Mouse (Mus musculus) neutrophil, adult 5-6 weeks (primary cell): ENCODE data around the gene Nkd1. TPM values are rescaled to one million over a fixed set of nuclear protein-coding genes. Genes with fewer than 3 reads are reported as not detected.
A peak's percentile ranks its signal among the peaks of the same experiment; 100 is the strongest.

Source experiments
- ATAC-seq: fragments of 151-379, 151-347 bp; 2 replicates; pipeline ENCODE4 v1.8.0; 2017; ENCODE audit warnings: mild to moderate bottlenecking, moderate TSS enrichment; ENCODE audit not compliant: insufficient number of reproducible peaks, poor library complexity, low FRiP score, severe bottlenecking; ENCODE audit errors: extremely low read depth
- total RNA-seq: library from RNA; stranded (forward); fragments of 200-1000 nt; gene quantifications from 2 replicates; pipeline ENCODE4 v1.2.3, GENCODE M21; 2017

The Nkd1 gene
- total RNA-seq, 1 experiment from 2014 or later, result not detected

DNA sequence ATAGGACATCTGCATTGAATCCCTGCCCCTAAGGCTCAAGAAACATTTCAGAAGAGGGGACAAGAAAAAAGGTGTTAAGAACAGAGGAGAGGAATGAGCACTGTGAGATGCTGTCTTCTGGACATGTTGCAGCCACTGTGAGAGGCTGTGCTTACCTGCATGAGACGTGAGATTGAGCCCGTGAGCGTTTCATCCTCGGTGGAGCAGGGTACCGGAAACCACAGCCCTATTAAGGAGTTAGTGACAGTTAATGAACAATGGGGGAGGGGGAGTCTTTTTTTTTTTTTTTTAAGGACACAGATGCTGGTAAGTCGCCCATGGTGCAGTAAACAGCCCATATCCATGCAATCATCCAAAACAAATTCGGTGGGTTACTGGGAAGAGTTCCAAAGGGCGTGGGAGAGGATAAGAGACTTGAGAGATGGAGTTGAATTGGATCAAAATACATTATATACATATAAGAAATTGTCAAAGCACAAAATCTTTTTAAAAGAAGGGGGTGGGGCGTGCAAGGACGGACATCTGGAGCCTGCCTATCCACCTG is 82.4 kb downstream of the Nkd1 start:
- ATAC-seq, result no peak

DNA sequence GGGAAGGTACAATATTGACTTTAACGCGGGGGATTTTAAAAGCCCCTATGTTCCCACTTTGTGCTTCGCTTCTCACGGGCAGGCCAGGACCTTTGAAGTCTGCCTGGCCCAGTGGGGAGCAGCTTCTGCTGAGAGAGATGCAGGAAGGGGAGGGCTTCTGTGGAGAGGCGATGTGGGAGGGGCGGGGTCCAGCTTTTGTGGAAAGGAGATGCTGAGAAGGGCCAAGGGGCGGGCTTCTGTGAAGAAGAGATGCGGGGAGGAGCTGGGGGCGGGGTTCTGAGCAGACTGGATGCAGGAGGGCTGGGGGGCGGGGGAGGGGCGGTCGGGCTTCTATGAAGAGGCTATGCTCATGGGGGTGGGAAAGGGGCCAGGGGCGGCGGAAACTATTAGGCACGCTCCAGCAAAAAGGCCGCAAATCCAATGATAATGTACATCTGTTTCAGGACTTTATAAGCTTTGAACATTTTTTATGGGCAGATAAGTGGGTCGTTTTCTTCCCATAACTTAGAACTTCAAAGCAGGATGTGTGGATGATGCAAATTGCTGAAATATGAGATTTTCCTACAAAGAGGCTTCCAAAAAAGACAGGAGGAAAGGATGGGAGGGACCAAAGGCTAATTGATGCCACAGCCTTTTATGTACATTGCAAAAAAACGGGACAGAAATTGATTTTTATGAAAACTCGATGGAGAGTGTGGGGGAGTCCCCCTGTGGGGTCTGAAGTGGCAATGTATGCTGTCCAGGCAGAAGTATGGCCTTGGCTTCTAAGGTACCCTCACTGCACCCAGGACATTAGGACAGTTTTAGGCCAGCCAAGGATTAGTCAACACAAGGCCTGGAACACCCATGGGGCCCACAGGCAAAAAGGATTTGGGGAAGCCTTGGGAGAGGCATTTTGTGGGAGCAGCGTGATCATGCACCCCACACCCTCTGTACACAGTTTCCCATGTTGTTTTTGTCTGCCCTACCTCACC is 83.2 kb downstream of the Nkd1 start:
- ATAC-seq, result no peak

- no peak for ATAC-seq
Measured at GRCm38 (mm10) chr8:88605361-88606040, 84.3 kb downstream of the Nkd1 start.

GRCm38 (mm10) chr8:88609036-88609435 is 87.9 kb downstream of the Nkd1 start:
- ATAC-seq, result no peak

DNA sequence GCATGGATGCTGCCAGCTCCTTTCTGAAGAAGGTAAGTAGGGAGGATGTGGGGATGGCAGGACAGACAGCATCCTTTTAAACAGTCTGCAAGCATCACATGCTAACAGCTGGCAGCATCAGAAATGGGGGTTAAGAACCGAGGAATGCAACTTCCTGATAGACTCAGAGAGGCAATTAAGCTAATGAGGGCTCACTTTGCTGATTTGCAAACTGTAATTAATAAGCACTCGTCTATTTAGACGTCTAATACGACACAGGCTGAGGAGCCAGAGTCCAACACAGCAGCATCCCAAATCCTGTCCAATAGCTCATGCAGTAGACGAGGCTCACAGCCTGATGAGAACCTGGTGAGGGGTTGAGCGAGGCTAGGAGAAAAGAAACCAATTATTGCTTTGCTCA is 89.1 kb downstream of the Nkd1 start:
- no peak for ATAC-seq

- ATAC-seq, result no peak
Measured at GRCm38 (mm10) chr8:88614981-88615380, 93.8 kb downstream of the Nkd1 start.

- no peak for ATAC-seq
Measured at GRCm38 (mm10) chr8:88618612-88619011, 97.5 kb downstream of the Nkd1 start.

DNA sequence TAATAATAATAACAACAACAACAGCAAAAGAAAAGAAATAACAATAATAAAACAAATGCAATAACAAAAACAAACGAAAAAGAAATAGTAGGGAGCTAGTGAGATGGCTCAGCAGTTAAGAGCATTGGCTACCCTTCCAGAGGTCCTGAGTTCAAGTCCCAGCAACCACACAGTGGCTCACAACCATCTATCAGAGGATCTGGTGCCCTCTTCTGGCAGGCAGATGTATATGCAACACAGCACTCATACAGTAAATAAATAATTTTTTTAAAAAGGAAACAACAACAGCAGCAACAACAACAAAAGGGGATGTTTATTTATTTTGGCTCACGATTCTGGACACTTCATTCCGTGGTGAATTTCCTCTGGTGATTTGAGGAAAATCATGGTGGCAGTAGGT is 98.4 kb downstream of the Nkd1 start:
- ATAC-seq, result no peak

- no peak for ATAC-seq
Measured at GRCm38 (mm10) chr8:88620931-88621330, 99.8 kb downstream of the Nkd1 start.

DNA sequence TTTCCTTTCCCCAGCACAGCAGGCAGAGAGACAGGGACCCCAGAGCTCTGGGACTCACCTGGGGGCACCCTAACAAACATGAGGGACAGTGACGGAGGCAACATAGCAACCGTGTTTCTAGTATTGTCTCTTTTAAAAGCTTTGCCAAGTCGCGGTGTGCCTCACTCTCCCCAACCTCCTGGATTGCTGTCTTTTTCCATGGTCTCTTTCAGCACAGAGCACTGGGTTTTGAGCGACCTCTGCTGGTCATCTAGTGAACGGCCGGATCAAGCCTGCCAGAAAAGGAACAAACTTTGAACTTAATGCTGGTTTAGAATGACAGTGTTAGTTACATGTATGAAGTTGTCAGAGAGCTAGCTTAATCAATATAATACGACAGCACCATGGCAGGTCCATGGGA is 100.3 kb downstream of the Nkd1 start:
- ATAC-seq, result peak; percentile 51; the same call in 1 of the 2 replicates

GRCm38 (mm10) chr8:88623351-88623750 is 102.2 kb downstream of the Nkd1 start:
- ATAC-seq, result no peak

- ATAC-seq, result no peak
Measured at GRCm38 (mm10) chr8:88624276-88624675, 103.1 kb downstream of the Nkd1 start.

DNA sequence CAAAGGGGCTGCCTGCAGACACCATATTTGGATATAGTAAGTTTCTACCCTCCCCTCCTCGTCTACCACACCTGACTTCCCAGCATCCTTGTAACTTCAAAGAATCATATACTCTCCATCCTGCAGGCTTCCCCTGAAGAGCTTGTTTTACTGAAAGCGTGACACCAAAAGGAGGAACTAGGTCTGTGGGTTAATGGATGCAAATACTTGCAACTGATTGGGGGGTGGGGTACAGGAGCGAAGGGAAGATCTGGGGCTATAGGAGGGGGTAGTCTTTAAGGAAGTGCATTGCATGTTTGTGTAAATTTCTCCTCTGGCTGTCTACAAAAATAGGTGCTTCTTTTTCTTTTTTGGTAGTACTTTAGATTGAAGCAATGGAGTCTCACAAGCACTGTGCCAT is 105.3 kb downstream of the Nkd1 start:
- no peak for ATAC-seq

DNA sequence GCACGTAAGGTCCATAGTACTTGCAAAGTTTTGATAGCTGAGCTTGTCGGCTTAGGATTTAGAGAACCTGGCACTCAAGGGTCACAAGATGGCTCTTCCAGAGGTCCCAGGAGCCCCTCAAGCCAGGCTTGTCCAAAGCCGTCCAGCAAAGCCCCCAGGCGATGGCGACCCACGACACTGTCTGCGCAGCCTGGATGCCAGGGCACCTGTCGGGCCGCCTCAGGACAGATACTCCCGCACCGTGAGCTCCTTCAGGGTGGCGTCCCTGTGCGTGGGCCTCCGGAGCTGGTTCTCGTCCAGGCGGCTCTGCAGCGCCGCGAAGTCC is 105.7 kb downstream of the Nkd1 start:
- ATAC-seq, result no peak

- no peak for ATAC-seq
Measured at GRCm38 (mm10) chr8:88627265-88627991, 106.3 kb downstream of the Nkd1 start.

DNA sequence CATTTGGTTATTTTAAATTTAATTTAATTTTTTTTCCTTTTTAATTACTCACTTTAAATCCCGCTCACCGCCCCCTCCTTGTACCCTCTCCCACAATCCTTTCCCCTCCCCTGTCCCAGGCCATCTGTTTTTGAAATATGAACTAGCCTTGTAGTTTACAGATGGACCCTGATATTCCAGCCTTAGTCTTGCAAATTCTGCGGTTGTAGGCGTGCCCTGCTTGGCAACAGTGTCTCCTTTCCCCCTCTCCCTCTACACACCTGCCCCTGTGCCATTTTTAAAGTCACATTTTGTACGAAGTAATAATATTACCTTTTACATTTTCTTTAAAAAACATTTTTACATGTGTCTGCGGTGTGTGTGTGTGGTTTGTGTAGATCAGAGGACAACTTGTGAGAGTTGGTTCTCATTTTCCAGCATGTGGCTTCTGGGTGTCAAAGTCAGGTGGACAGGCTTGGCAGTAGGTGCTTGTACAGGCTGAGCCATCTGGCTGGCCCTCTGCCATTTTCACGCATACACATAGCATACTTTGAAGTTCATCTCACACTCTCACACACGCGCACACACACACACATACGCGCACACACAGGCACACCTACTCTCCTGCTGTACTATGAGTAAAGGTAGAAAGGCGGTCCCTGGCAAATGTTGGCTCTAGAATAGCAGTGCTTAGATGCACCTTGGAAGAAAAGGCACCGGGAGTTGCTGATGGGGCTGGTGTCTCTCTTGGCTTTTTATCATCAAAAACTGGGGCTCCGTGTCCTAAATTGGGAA is 107.0 kb downstream of the Nkd1 start:
- ATAC-seq, result no peak

- no peak for ATAC-seq
Measured at GRCm38 (mm10) chr8:88630225-88630624, 109.1 kb downstream of the Nkd1 start.

DNA sequence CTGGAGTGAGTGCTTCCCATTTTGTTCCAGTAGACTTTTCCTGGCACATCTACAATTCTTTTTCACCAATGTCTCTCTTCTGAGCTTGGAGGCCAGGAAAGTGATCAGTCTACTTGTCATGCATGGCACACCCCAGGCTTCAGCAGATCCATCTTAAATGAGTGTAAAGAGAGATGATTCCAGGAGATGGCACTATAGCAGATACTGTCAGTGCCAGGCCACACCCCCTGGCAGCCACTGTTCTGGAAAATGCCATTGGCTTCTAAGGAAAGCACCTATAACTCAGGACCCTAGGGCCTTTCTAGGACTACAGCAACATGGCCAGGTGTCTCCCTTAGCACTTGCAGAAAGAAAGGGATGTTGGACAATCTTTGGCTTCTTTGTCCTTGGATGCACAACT is 109.9 kb downstream of the Nkd1 start:
- ATAC-seq, result no peak

GRCm38 (mm10) chr8:88633343-88633765 is 112.2 kb downstream of the Nkd1 start:
- peak; percentile 55 for ATAC-seq
